Mouse (Mus musculus) lung, embryonic 14.5 days (tissue): ENCODE data around the gene Commd8. TPM values are rescaled to one million over a fixed set of nuclear protein-coding genes. Genes with fewer than 3 reads are reported as not detected.

Experiments
- ATAC-seq: fragments of 200-750 bp; cut with Nextera tagmentation; 2 replicates; pipeline ENCODE4 v1.8.0; 2017; ENCODE audit warnings: mild to moderate bottlenecking, moderate TSS enrichment, moderate library complexity; ENCODE audit not compliant: insufficient read depth
- DNase-seq: peaks from one replicate; pipeline ENCODE4 v3.0.0-alpha.2; 2015
- H3K27ac ChIP-seq: fragments of 300-500 bp; sonication (generic); 2 replicates; pipeline ENCODE4 v1.5.1; 2014; ENCODE audit warnings: low read depth, mild to moderate bottlenecking, moderate library complexity
- H3K27me3 ChIP-seq: fragments of 300-500 bp; sonication (generic); 2 replicates; pipeline ENCODE4 v1.6.1; 2014; ENCODE audit warnings: low read length, control low read depth; ENCODE audit not compliant: insufficient read depth
- H3K36me3 ChIP-seq: fragments of 300-500 bp; sonication (generic); 2 replicates; pipeline ENCODE4 v1.6.1; 2014; ENCODE audit warnings: control low read depth; ENCODE audit not compliant: insufficient read depth
- H3K4me1 ChIP-seq: fragments of 300-500 bp; sonication (generic); 2 replicates; pipeline ENCODE4 v1.6.1; 2014; ENCODE audit warnings: antibody characterized with exemption, control low read depth; ENCODE audit not compliant: insufficient read depth
- H3K4me2 ChIP-seq: fragments of 300-500 bp; sonication (generic); 2 replicates; pipeline ENCODE4 v1.6.1; 2014; ENCODE audit warnings: mild to moderate bottlenecking
- H3K4me3 ChIP-seq: fragments of 300-500 bp; sonication (generic); 2 replicates; pipeline ENCODE4 v1.5.1; 2014; ENCODE audit warnings: low read depth, low read length
- H3K9ac ChIP-seq: fragments of 300-500 bp; sonication (generic); 2 replicates; pipeline ENCODE4 v1.6.1; 2014
- H3K9me3 ChIP-seq: fragments of 300-500 bp; sonication (generic); 2 replicates; pipeline ENCODE4 v1.6.1; 2016; ENCODE audit warnings: low read depth, low read length, control low read depth
- CTCF ChIP-seq: IDR thresholded peaks from 2 replicates; pipeline ENCODE4 v1.5.1; 2016; ENCODE audit warnings: antibody characterized with exemption, low read depth
- WGBS: fragments of 180-500 bp; shearing (Covaris S2); extraction: QIAGEN DNeasy Blood & Tissue Kit; methylation state at CpG from one replicate; pipeline ENCODE4 v1.1.7; 2014; 5-methylcytosine and 5-hydroxymethylcytosine counted together
- polyA plus RNA-seq: library from polyadenylated mRNA; unstranded; fragments of >200 nt; fragmentation: Nextera tagmentation; extraction: Ambion mirVana; gene quantifications from 2 replicates; pipeline ENCODE4 v1.2.1, GENCODE M21; 2014

Commd8 gene
- polyA plus RNA-seq, 1 experiment from 2014 or later = 122 TPM

- Histone ChIP-seq H3K4me1 (no peaks in the 10 kb centered on the region), H3K4me3 (no peak overlapping the region), H3K4me2 (no peak overlapping the region), H3K36me3 (no peaks in the 10 kb centered on the region), H3K27ac (no peak overlapping the region), H3K9me3 (no peaks in the 10 kb centered on the region), H3K27me3 (no peaks in the 10 kb centered on the region), H3K9ac (no peak overlapping the region)
- no peak for TF ChIP-seq CTCF
- no peak for DNase-seq
- no peak for ATAC-seq
- WGBS = 67% methylated on average over 13 of the region's 13 CpGs
Observed at GRCm38 (mm10) chr5:72184437-72185100, 16.6 kb upstream of the Commd8 start.

DNA sequence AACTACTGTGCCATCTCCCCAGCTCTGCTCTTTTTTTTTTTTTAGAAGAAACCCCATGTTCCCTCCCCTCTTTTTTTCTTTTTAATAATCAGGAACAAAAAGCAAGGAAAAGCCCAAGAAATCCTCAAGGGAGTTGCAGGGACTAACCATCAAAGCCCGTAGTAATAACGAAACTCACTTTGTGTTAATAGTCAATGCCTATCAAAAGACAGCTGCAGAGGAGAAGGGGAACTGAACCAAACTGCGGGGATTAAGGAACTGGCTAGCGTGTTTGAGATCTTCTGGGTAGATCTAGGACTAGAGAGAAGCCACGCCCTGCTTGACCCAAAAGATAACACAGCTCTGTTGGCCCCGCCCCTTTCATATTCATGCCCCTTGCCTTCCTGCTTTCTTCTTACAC lies 15.9 kb upstream of the Commd8 start:
- H3K4me3 ChIP-seq = no peak overlapping the region
- H3K9ac ChIP-seq = no peak overlapping the region
- no peak overlapping the region for H3K27ac ChIP-seq
- no peaks in the 10 kb centered on the region for H3K9me3 ChIP-seq
- no peak overlapping the region for H3K4me2 ChIP-seq
- no peaks in the 10 kb centered on the region for H3K27me3 ChIP-seq
- DNase-seq (peak; percentile 21), ATAC-seq (no peak)
- no peaks in the 10 kb centered on the region for H3K36me3 ChIP-seq
- WGBS = 78% methylated on average over 6 of the region's 6 CpGs
- TF ChIP-seq CTCF = no peak
- no peaks in the 10 kb centered on the region for H3K4me1 ChIP-seq

DNA sequence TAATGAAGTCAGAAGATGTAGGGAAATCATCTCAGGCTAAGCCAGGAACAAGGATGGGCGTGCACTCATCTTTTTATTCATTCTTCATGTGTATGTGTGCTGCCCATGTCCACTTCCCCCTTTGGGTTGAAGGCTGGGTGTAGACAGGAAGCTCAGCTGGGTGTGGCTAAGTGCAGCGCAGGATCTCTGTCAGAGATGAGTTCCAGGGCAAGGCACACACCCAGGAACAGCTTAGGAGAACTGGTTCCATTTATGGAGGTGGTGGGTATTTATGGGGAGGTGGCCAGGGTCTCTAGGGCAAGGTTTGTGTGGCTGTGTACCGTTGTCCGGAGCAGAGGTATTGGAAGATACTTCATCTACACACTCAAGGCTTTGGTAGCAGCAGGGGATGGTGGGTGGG lies 14.8 kb upstream of the Commd8 start:
- no peak overlapping the region for H3K4me3 ChIP-seq
- no peaks in the 10 kb centered on the region for H3K36me3 ChIP-seq
- no peaks in the 10 kb centered on the region for H3K9me3 ChIP-seq
- H3K27ac ChIP-seq = no peak overlapping the region
- no peak overlapping the region for H3K4me2 ChIP-seq
- no peak for TF ChIP-seq CTCF
- no peaks in the 10 kb centered on the region for H3K4me1 ChIP-seq
- H3K27me3 ChIP-seq = no peaks in the 10 kb centered on the region
- no peak for ATAC-seq
- no peak overlapping the region for H3K9ac ChIP-seq
- WGBS = 74% methylated on average over 4 of the region's 4 CpGs
- no peak for DNase-seq

GRCm38 (mm10) chr5:72181194-72181593 lies 13.2 kb upstream of the Commd8 start:
- ATAC-seq (no peak), DNase-seq (no peak)
- 9% methylated on average over 1 of the region's 1 CpGs for WGBS
- Histone ChIP-seq H3K9me3 (no peaks in the 10 kb centered on the region), H3K27me3 (no peaks in the 10 kb centered on the region), H3K27ac (no peak overlapping the region), H3K9ac (no peak overlapping the region), H3K4me2 (no peak overlapping the region), H3K4me1 (no peaks in the 10 kb centered on the region), H3K4me3 (no peak overlapping the region), H3K36me3 (no peaks in the 10 kb centered on the region)
- TF ChIP-seq CTCF = no peak

- ATAC-seq = peak; percentile 36; the same call in 1 of the 2 replicates
- Histone ChIP-seq H3K4me3 (no peak overlapping the region), H3K36me3 (no peaks in the 10 kb centered on the region), H3K4me1 (no peaks in the 10 kb centered on the region), H3K27ac (no peak overlapping the region), H3K27me3 (no peaks in the 10 kb centered on the region), H3K9ac (no peak overlapping the region), H3K4me2 (peak overlapping the region; percentile 20; the same call in 1 of the 2 replicates), H3K9me3 (no peaks in the 10 kb centered on the region)
- 9% methylated on average over 7 of the region's 7 CpGs for WGBS
- TF ChIP-seq CTCF = no peak
- peak; percentile 39 for DNase-seq
Observed at GRCm38 (mm10) chr5:72175530-72175929, 7.5 kb upstream of the Commd8 start.

GRCm38 (mm10) chr5:72175050-72175449 lies 7.1 kb upstream of the Commd8 start:
- TF ChIP-seq CTCF = no peak
- no peak overlapping the region for H3K4me2 ChIP-seq
- no peak for ATAC-seq

GRCm38 (mm10) chr5:72173521-72173920 lies 5.5 kb upstream of the Commd8 start:
- Histone ChIP-seq H3K9me3 (no peaks in the 10 kb centered on the region), H3K36me3 (no peaks in the 10 kb centered on the region), H3K4me2 (no peak overlapping the region), H3K27ac (no peak overlapping the region), H3K4me3 (no peak overlapping the region), H3K9ac (no peak overlapping the region), H3K4me1 (no peaks in the 10 kb centered on the region), H3K27me3 (no peaks in the 10 kb centered on the region)
- no peak for DNase-seq
- 47% methylated on average over 1 of the region's 1 CpGs for WGBS
- no peak for TF ChIP-seq CTCF
- ATAC-seq = no peak

More at GRCm38 (mm10) chr5:72175050-72175449, 7.1 kb upstream of the Commd8 start:
- Histone ChIP-seq H3K9ac (no peak overlapping the region), H3K27me3 (no peaks in the 10 kb centered on the region), H3K27ac (no peak overlapping the region), H3K4me1 (no peaks in the 10 kb centered on the region), H3K36me3 (no peaks in the 10 kb centered on the region), H3K9me3 (no peaks in the 10 kb centered on the region), H3K4me3 (no peak overlapping the region)
- WGBS = 80% methylated on average over 4 of the region's 4 CpGs
- no peak for DNase-seq
